Mouse (Mus musculus) lung, postnatal 25 days (tissue): ENCODE measurements around the gene Rnasel.

Experiments used
- DNase-seq: peaks from one replicate; pipeline ENCODE4 v3.0.0; 2022; ENCODE audit warnings: low spot score

The Rnasel gene

GRCm38 (mm10) chr1:153769998-153770775 lies 21.0 kb downstream of the Rnasel start:
- no peak for DNase-seq

- DNase-seq, result no peak
Observed at GRCm38 (mm10) chr1:153770776-153771167, 21.5 kb downstream of the Rnasel start.

GRCm38 (mm10) chr1:153775174-153775573 lies 25.9 kb downstream of the Rnasel start:
- no peak for DNase-seq

GRCm38 (mm10) chr1:153776257-153776656 lies 27.0 kb downstream of the Rnasel start:
- DNase-seq, result no peak

GRCm38 (mm10) chr1:153778205-153778604 lies 29.0 kb downstream of the Rnasel start:
- DNase-seq, result no peak

- no peak for DNase-seq
Observed at GRCm38 (mm10) chr1:153783339-153783738, 34.1 kb downstream of the Rnasel start.

GRCm38 (mm10) chr1:153785608-153786007 lies 36.4 kb downstream of the Rnasel start:
- no peak for DNase-seq

GRCm38 (mm10) chr1:153790708-153791107 lies 41.5 kb downstream of the Rnasel start:
- DNase-seq, result no peak

- no peak for DNase-seq
Observed at GRCm38 (mm10) chr1:153794241-153794640, 45.0 kb downstream of the Rnasel start.

- DNase-seq, result peak; percentile 35
Observed at GRCm38 (mm10) chr1:153802691-153803090, 53.5 kb downstream of the Rnasel start.

GRCm38 (mm10) chr1:153803530-153803929 lies 54.3 kb downstream of the Rnasel start:
- DNase-seq, result no peak

GRCm38 (mm10) chr1:153807390-153807993 lies 58.3 kb downstream of the Rnasel start:
- DNase-seq, result peak; percentile 60
